Mouse (Mus musculus) liver, postnatal 0 days (tissue): ENCODE measurements at regions not wholly inside any gene's neighbourhood (a gene's known extent, or its start where the extent isn't known, plus 50 kb on each side); places are given as distances from the start of the nearest gene placed in this dataset.

Source experiments
- ATAC-seq: fragments of 200-750 bp; cut with Nextera tagmentation; 2 replicates; pipeline ENCODE4 v1.8.0; 2017; ENCODE audit warnings: mild to moderate bottlenecking, moderate library complexity
- DNase-seq: peaks from one replicate; pipeline ENCODE4 v3.0.0-alpha.2; 2016
- H3K27ac ChIP-seq: fragments of 300-500 bp; sonication (generic); 2 replicates; pipeline ENCODE4 v1.5.1; 2014; ENCODE audit warnings: antibody characterized with exemption, moderate library complexity, mild to moderate bottlenecking, low read depth
- H3K27me3 ChIP-seq: fragments of 300-500 bp; sonication (generic); 2 replicates; pipeline ENCODE4 v1.6.1; 2014; ENCODE audit warnings: low read length, control low read depth, mixed read lengths; ENCODE audit not compliant: insufficient read depth
- H3K36me3 ChIP-seq: fragments of 300-500 bp; sonication (generic); replicated peaks from 2 replicates; pipeline ENCODE4 v1.6.1; 2014; ENCODE audit warnings: mild to moderate bottlenecking, control low read depth, low read length, moderate library complexity, mixed read lengths; ENCODE audit not compliant: insufficient read depth
- H3K4me1 ChIP-seq: fragments of 300-500 bp; sonication (generic); 2 replicates; pipeline ENCODE4 v1.6.1; 2014; ENCODE audit warnings: antibody characterized with exemption, mild to moderate bottlenecking, control low read depth; ENCODE audit not compliant: insufficient read depth
- H3K4me2 ChIP-seq: fragments of 300-500 bp; sonication (generic); 2 replicates; pipeline ENCODE4 v1.6.1; 2014; ENCODE audit warnings: low read depth, mild to moderate bottlenecking, low read length, moderate library complexity, mixed read lengths
- H3K4me3 ChIP-seq: fragments of 300-500 bp; sonication (generic); 2 replicates; pipeline ENCODE4 v1.5.1; 2014; ENCODE audit warnings: low read depth, low read length
- H3K9ac ChIP-seq: fragments of 300-500 bp; sonication (generic); replicated peaks from 2 replicates; pipeline ENCODE4 v1.6.1; 2014; ENCODE audit warnings: mild to moderate bottlenecking, moderate library complexity
- H3K9me3 ChIP-seq: fragments of 300-500 bp; sonication (generic); 2 replicates; pipeline ENCODE4 v1.6.1; 2016; ENCODE audit warnings: mild to moderate bottlenecking, control low read depth, low read length, mixed read lengths
- CTCF ChIP-seq: sonication (generic); IDR thresholded peaks from 2 replicates; pipeline ENCODE4 v1.5.1; 2016; ENCODE audit warnings: antibody characterized with exemption, low read depth
- EP300 ChIP-seq: IDR thresholded peaks from 2 replicates; pipeline ENCODE4 v1.6.1; 2016; ENCODE audit warnings: antibody characterized with exemption, low read depth, mild to moderate bottlenecking
- WGBS: fragments of 180-500 bp; shearing (Covaris S2); extraction: QIAGEN DNeasy Blood & Tissue Kit; methylation state at CpG from one replicate; pipeline ENCODE4 v1.1.7; 2014; ENCODE audit not compliant: insufficient replicate concordance; 5-methylcytosine and 5-hydroxymethylcytosine counted together

- ATAC-seq (peak; percentile 79), DNase-seq (peak; percentile 75)
- WGBS: 55% methylated on average over 2 of the region's 2 CpGs
- no peak overlapping the region for H3K4me2 ChIP-seq
- peaks cover 24% of the 10 kb centered on the region for H3K4me1 ChIP-seq
- peak overlapping the region; percentile 61 for H3K9ac ChIP-seq
- no peaks in the 10 kb centered on the region for H3K36me3 ChIP-seq
- H3K4me3 ChIP-seq: no peak overlapping the region
- no peaks in the 10 kb centered on the region for H3K27me3 ChIP-seq
- H3K9me3 ChIP-seq: no peaks in the 10 kb centered on the region
- peak overlapping the region; percentile 96 for H3K27ac ChIP-seq
- TF ChIP-seq EP300 (peak; percentile 93), CTCF (no peak)
Observed at GRCm38 (mm10) chr2:27624656-27625366, 51.4 kb upstream of the Rxra start.
